Mouse (Mus musculus): ENCODE measurements around the gene Eif2d.

The Eif2d gene

GRCm38 (mm10) chr1:131211655-131212054 is 58.7 kb downstream of the Eif2d start:
- DNase-seq (ENCODE audit: extremely low read depth, low read depth, low spot score) = no peak

DNA sequence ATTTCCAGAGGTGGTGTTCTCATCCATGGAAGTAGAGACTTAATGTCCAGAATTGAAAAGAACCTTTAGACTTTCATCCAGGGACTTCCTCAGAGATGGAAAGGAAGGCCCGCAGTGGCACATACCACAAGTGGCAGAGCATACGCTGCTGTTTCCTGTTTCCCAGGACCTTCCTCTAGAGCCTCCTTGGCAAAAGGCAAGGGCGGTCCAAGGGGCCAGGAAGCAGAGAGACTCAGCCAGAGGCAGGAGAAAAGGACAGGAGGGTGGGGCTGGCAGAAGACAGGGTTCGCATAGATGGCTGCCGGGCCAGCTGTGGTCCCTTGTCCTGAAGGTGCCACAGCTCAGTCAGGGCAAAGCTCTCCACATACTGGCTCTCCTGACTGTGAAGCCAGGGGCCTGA is 60.0 kb downstream of the Eif2d start:
- no peak for DNase-seq (ENCODE audit: extremely low read depth, low read depth, low spot score)

GRCm38 (mm10) chr1:131213361-131213760 is 60.4 kb downstream of the Eif2d start:
- no peak for DNase-seq (ENCODE audit: extremely low read depth, low read depth, low spot score)

- DNase-seq (ENCODE audit: extremely low read depth, low read depth, low spot score) = no peak
Observed at GRCm38 (mm10) chr1:131218933-131219332, 66.0 kb downstream of the Eif2d start.

- no peak for DNase-seq (ENCODE audit: extremely low read depth, low read depth, low spot score)
Observed at GRCm38 (mm10) chr1:131221822-131222590, 69.0 kb downstream of the Eif2d start.

GRCm38 (mm10) chr1:131223345-131223744 is 70.4 kb downstream of the Eif2d start:
- DNase-seq (ENCODE audit: extremely low read depth, low read depth, low spot score) = no peak

DNA sequence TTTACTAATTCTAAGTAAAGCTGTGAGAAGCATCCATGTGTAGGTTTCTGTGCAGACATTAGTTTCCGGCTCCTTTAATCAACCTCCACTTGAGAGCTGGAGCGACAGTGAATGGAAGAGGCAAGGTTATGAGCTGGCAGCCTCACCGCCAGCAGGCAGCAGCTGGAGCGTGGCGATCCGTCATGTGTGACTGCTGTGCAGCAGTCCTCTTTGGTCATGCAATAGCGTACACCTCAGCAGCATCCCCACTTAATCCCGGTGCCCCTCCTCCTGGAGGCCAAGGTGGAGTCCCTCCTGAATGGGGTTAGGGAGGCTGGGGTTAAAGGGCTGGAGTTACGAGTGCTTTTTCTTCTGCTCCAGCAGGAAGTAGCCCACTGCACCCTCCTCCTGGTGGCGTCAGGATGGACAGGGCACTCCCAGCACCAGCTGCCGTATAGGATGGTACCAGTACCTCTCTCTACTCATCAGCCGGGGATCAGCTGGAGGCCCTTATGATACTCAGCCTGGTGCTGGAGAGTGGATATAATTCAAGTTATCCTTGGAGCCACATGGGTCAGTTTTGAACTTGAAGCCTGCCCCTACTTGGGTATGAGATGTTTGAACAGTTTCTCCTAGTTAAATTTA is 72.0 kb downstream of the Eif2d start:
- no peak for DNase-seq (ENCODE audit: extremely low read depth, low read depth, low spot score)

- DNase-seq (ENCODE audit: extremely low read depth, low read depth, low spot score) = no peak
Observed at GRCm38 (mm10) chr1:131228225-131228624, 75.2 kb downstream of the Eif2d start.

GRCm38 (mm10) chr1:131228659-131229058 is 75.7 kb downstream of the Eif2d start:
- no peak for DNase-seq (ENCODE audit: extremely low read depth, low read depth, low spot score)

DNA sequence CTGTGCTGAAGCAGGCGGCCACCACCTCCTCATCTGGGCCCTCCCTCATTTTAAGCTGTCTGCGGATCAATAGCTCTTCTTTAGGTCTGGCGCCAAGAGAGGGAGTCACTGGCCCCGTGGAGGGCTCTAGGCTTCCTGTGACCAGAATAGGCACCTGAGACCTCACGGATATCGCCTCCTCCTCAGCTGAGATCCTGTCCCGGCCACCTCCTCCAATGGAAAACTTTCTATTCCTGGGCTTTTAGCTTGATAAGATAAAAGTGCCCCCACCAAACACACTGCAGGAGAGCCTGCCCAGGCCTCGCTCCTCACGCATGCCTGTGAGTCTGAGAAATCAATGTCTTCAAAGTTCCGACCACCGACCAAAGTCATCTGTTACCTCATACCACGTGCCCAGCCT is 80.5 kb downstream of the Eif2d start:
- no peak for DNase-seq (ENCODE audit: extremely low read depth, low read depth, low spot score)

DNA sequence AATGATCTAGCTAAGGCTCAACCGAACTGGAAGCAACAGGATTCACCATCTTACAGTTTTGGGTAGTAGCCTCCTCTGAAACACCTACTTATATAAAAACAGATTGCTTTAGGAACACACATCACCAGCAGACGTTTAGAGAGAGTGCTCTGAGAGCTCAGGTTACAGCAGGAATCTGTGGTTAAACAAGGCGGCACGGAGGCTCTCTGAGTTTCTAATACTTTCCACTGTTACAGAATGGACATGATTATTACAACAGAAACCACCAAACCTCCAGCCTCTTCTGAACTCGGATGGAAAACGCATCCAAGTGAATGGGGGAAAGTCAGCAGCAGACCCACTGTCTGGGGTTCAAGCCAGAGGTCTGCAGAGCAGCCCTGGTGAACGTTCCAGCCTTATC is 83.1 kb downstream of the Eif2d start:
- no peak for DNase-seq (ENCODE audit: extremely low read depth, low read depth, low spot score)
